Mouse (Mus musculus): ENCODE measurements around the gene Kif14.
"Not testable (repeated sequence)": the region's sequence is repeated elsewhere in the genome, so short reads cannot be mapped to it uniquely, and the experiment has no call there.

Gene Kif14

GRCm38 (mm10) chr1:136491681-136492080, 25.5 kb downstream of the Kif14 start:
- in situ Hi-C loops (cut with MboI): no loop called here

GRCm38 (mm10) chr1:136492232-136492631, 26.1 kb downstream of the Kif14 start:
- in situ Hi-C loops (cut with MboI): no loop called here

- in situ Hi-C loops (cut with MboI): no loop called here
Measured at GRCm38 (mm10) chr1:136499317-136499716, 33.2 kb downstream of the Kif14 start.

GRCm38 (mm10) chr1:136502936-136503335, 36.8 kb downstream of the Kif14 start:
- in situ Hi-C loops (cut with MboI): no loop called here

- in situ Hi-C loops (cut with MboI): not testable (repeated sequence)
Measured at GRCm38 (mm10) chr1:136506255-136506654, 40.1 kb downstream of the Kif14 start.

GRCm38 (mm10) chr1:136512317-136512716, 46.2 kb downstream of the Kif14 start:
- in situ Hi-C loops (cut with MboI): no loop called here

- in situ Hi-C loops (cut with MboI): no loop called here
Measured at GRCm38 (mm10) chr1:136513181-136513580, 47.0 kb downstream of the Kif14 start.

GRCm38 (mm10) chr1:136518699-136519356, 52.7 kb downstream of the Kif14 start:
- in situ Hi-C loops (cut with MboI): no loop called here

- in situ Hi-C loops (cut with MboI): no loop called here
Measured at GRCm38 (mm10) chr1:136521363-136521937, 55.3 kb downstream of the Kif14 start.

- in situ Hi-C loops (cut with MboI): no loop called here
Measured at GRCm38 (mm10) chr1:136524917-136525316, 58.8 kb downstream of the Kif14 start.

GRCm38 (mm10) chr1:136525818-136526217, 59.7 kb downstream of the Kif14 start:
- in situ Hi-C loops (cut with MboI): no loop called here

GRCm38 (mm10) chr1:136527163-136527562, 61.0 kb downstream of the Kif14 start:
- in situ Hi-C loops (cut with MboI): no loop called here

GRCm38 (mm10) chr1:136532556-136532955, 66.4 kb downstream of the Kif14 start:
- in situ Hi-C loops (cut with MboI): no loop called here

GRCm38 (mm10) chr1:136536947-136537346, 70.8 kb downstream of the Kif14 start:
- in situ Hi-C loops (cut with MboI): no loop called here

- in situ Hi-C loops (cut with MboI): no loop called here
Measured at GRCm38 (mm10) chr1:136538247-136538646, 72.1 kb downstream of the Kif14 start.

- in situ Hi-C loops (cut with MboI): no loop called here
Measured at GRCm38 (mm10) chr1:136540407-136540895, 74.3 kb downstream of the Kif14 start.

GRCm38 (mm10) chr1:136541618-136542376, 75.7 kb downstream of the Kif14 start:
- in situ Hi-C loops (cut with MboI): no loop called here

GRCm38 (mm10) chr1:136543920-136544319, 77.8 kb downstream of the Kif14 start:
- in situ Hi-C loops (cut with MboI): no loop called here

- in situ Hi-C loops (cut with MboI): no loop called here
Measured at GRCm38 (mm10) chr1:136547068-136547467, 80.9 kb downstream of the Kif14 start.

GRCm38 (mm10) chr1:136550285-136550684, 84.1 kb downstream of the Kif14 start:
- in situ Hi-C loops (cut with MboI): loop anchor here (10.0 to 25.0 kb wide), 2 partner anchors 185 to 1487 kb away; no protein-coding TSS in a partner anchor

GRCm38 (mm10) chr1:136550851-136551540, 84.9 kb downstream of the Kif14 start:
- in situ Hi-C loops (cut with MboI): loop anchor here (10.0 to 25.0 kb wide), 2 partner anchors 184 to 1486 kb away; no protein-coding TSS in a partner anchor

- in situ Hi-C loops (cut with MboI): loop anchor here (10.0 to 25.0 kb wide), 2 partner anchors 180 to 1483 kb away; no protein-coding TSS in a partner anchor
Measured at GRCm38 (mm10) chr1:136554686-136555085, 88.5 kb downstream of the Kif14 start.
